Comparison of ENCODE assay signal across 18 mouse cellular contexts in the genomic region with DNA sequence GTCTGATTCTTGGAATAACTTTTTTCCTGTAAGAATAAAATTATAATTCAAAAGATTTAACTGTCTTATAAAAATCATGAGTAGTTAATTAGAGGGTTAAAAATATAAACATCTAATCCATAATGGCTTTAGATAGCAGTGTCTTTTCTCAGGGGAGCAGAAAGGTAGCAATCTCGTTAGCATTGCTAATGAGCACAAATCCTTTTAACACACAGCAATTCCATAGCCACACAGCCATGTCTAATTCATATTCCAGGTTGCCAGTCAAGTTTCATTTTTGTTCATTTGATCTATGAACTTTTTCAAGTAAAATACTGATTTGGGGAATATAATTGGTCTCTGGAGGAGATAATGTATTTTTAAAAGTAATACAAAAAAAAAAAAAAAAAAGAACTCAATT.
A peak's percentile ranks its signal among the peaks of the same experiment; 100 is the strongest.
DNase-seq lines count a peak whose midpoint lies in the region; ATAC-seq lines count a peak whose summit lies in the region.
"Had no signal": no experiment of that assay in that cellular context is flagged by ENCODE, and none has a peak within 500 bp of the region (broad histone marks: within the 10 kb centered on the region; RNA-seq: fewer than 3 reads in every experiment).

No protein-coding gene starts in this region.

- no peak overlapping the region for H3K4me2 ChIP-seq in forebrain, embryonic 16.5 days (ENCODE audit: low read length)
- H3K4me2 ChIP-seq in forebrain, embryonic 11.5 days (ENCODE audit: low read depth, low read length, severe bottlenecking): no peak overlapping the region
- H3K4me2 ChIP-seq in midbrain, embryonic 12.5 days (replicated peaks): no peak overlapping the region
- H3K4me2 ChIP-seq in midbrain, embryonic 11.5 days: no peak overlapping the region
- no peak overlapping the region for H3K4me2 ChIP-seq in midbrain, embryonic 15.5 days
- H3K4me2 ChIP-seq in midbrain, embryonic 16.5 days (ENCODE audit: low read length): no peak overlapping the region
- H3K4me2 ChIP-seq: embryonic facial prominence, embryonic 12.5 days; forebrain, embryonic 13.5 days had no signal

- H3K4me1 ChIP-seq in forebrain, embryonic 16.5 days (replicated peaks; ENCODE audit: control insufficient read depth, insufficient read depth, low read length): no peaks in the 10 kb centered on the region
- no peaks in the 10 kb centered on the region for H3K4me1 ChIP-seq in forebrain, embryonic 11.5 days (replicated peaks; ENCODE audit: control insufficient read depth, insufficient read depth, low read length)
- H3K4me1 ChIP-seq in midbrain, embryonic 12.5 days: no peaks in the 10 kb centered on the region
- H3K4me1 ChIP-seq in midbrain, embryonic 11.5 days (ENCODE audit: control insufficient read depth, insufficient read depth, low read length): no peaks in the 10 kb centered on the region
- H3K4me1 ChIP-seq in midbrain, embryonic 15.5 days: no peaks in the 10 kb centered on the region
- H3K4me1 ChIP-seq in midbrain, embryonic 16.5 days (ENCODE audit: control insufficient read depth, insufficient read depth, low read length): no peaks in the 10 kb centered on the region
- H3K4me1 ChIP-seq: embryonic facial prominence, embryonic 10.5 days; embryonic facial prominence, embryonic 12.5 days; forebrain, embryonic 13.5 days had no signal

- WGBS in forebrain, embryonic 16.5 days: 13% methylated on average over 1 of the region's 1 CpGs
- WGBS in forebrain, embryonic 11.5 days: 24% methylated on average over 1 of the region's 1 CpGs
- 36% methylated on average over 1 of the region's 1 CpGs for WGBS in midbrain, embryonic 12.5 days
- WGBS in midbrain, embryonic 11.5 days: 69% methylated on average over 1 of the region's 1 CpGs
- 38% methylated on average over 1 of the region's 1 CpGs for WGBS in midbrain, embryonic 15.5 days
- WGBS in midbrain, embryonic 16.5 days: 28% methylated on average over 1 of the region's 1 CpGs

- H3K4me3 ChIP-seq in forebrain, embryonic 16.5 days (replicated peaks; ENCODE audit: low read length): no peak overlapping the region
- no peak overlapping the region for H3K4me3 ChIP-seq in forebrain, embryonic 11.5 days (ENCODE audit: low read depth, low read length)
- H3K4me3 ChIP-seq in midbrain, embryonic 12.5 days: no peak overlapping the region
- H3K4me3 ChIP-seq in midbrain, embryonic 11.5 days (ENCODE audit: low read depth, low read length): no peak overlapping the region
- no peak overlapping the region for H3K4me3 ChIP-seq in midbrain, embryonic 15.5 days
- H3K4me3 ChIP-seq in midbrain, embryonic 16.5 days (ENCODE audit: low read depth, low read length): no peak overlapping the region
- H3K4me3 ChIP-seq: embryonic facial prominence, embryonic 10.5 days; embryonic facial prominence, embryonic 12.5 days; forebrain, embryonic 13.5 days had no signal

- H3K9me3 ChIP-seq in forebrain, embryonic 16.5 days (ENCODE audit: control insufficient read depth, low read length): no peaks in the 10 kb centered on the region
- no peaks in the 10 kb centered on the region for H3K9me3 ChIP-seq in forebrain, embryonic 11.5 days (ENCODE audit: control insufficient read depth, low read length)
- no peaks in the 10 kb centered on the region for H3K9me3 ChIP-seq in midbrain, embryonic 12.5 days
- no peaks in the 10 kb centered on the region for H3K9me3 ChIP-seq in midbrain, embryonic 11.5 days (ENCODE audit: control insufficient read depth, low read length)
- H3K9me3 ChIP-seq in midbrain, embryonic 15.5 days: no peaks in the 10 kb centered on the region
- H3K9me3 ChIP-seq in midbrain, embryonic 16.5 days (replicated peaks; ENCODE audit: control insufficient read depth, low read length, poor library complexity, severe bottlenecking): no peaks in the 10 kb centered on the region
- H3K9me3 ChIP-seq: embryonic facial prominence, embryonic 10.5 days; embryonic facial prominence, embryonic 12.5 days; forebrain, embryonic 13.5 days had no signal

- no peaks in the 10 kb centered on the region for H3K27me3 ChIP-seq in forebrain, embryonic 16.5 days (replicated peaks; ENCODE audit: control insufficient read depth, insufficient read depth, low read length)
- H3K27me3 ChIP-seq in forebrain, embryonic 11.5 days (ENCODE audit: control insufficient read depth, insufficient read depth, low read length): no peaks in the 10 kb centered on the region
- no peaks in the 10 kb centered on the region for H3K27me3 ChIP-seq in midbrain, embryonic 12.5 days
- no peaks in the 10 kb centered on the region for H3K27me3 ChIP-seq in midbrain, embryonic 11.5 days (ENCODE audit: control insufficient read depth, insufficient read depth, low read length)
- H3K27me3 ChIP-seq in midbrain, embryonic 15.5 days (replicated peaks): no peaks in the 10 kb centered on the region
- no peaks in the 10 kb centered on the region for H3K27me3 ChIP-seq in midbrain, embryonic 16.5 days (ENCODE audit: control insufficient read depth, insufficient read depth, low read depth, low read length)
- H3K27me3 ChIP-seq: embryonic facial prominence, embryonic 12.5 days; forebrain, embryonic 13.5 days had no signal

- DNase-seq in forebrain, embryonic 11.5 days (ENCODE audit: low spot score): no peak
- no peak for DNase-seq in midbrain, embryonic 11.5 days (ENCODE audit: low spot score, missing footprints)
- DNase-seq: adrenal gland, adult 2 months; adrenal gland, postnatal 10 days; adrenal gland, postnatal 25 days; cerebellum, adult 11-12 months; cerebellum, adult 2 months; cerebellum, adult 9-10 months; cerebellum, postnatal 10 days; cerebellum, postnatal 25 days had no signal

- ATAC-seq in forebrain, embryonic 16.5 days: 0 out of 2 replicates have a peak, but pooled peaks have one; percentile 61
- ATAC-seq in forebrain, embryonic 11.5 days (replicated peaks; ENCODE audit: low FRiP score): no peak
- ATAC-seq in midbrain, embryonic 12.5 days (ENCODE audit: low FRiP score, low read depth): peak; percentile 49; the same call in 1 of the 2 replicates
- no peak for ATAC-seq in midbrain, embryonic 11.5 days (ENCODE audit: low FRiP score)
- ATAC-seq in midbrain, embryonic 15.5 days (replicated peaks): peak; percentile 71
- ATAC-seq in midbrain, embryonic 16.5 days: no peak
- ATAC-seq in megakaryocyte-erythroid progenitor cell, adult 5-6 weeks (replicated peaks; ENCODE audit: low FRiP score, low TSS enrichment, poor library complexity, severe bottlenecking): no peak
- ATAC-seq: forebrain, embryonic 13.5 days had no signal

- H3K9ac ChIP-seq in forebrain, embryonic 16.5 days (replicated peaks; ENCODE audit: low read depth, low read length): no peak overlapping the region
- no peak overlapping the region for H3K9ac ChIP-seq in forebrain, embryonic 11.5 days (ENCODE audit: low read length)
- no peak overlapping the region for H3K9ac ChIP-seq in midbrain, embryonic 12.5 days (replicated peaks)
- no peak overlapping the region for H3K9ac ChIP-seq in midbrain, embryonic 11.5 days (ENCODE audit: low read length)
- H3K9ac ChIP-seq in midbrain, embryonic 15.5 days: no peak overlapping the region
- no peak overlapping the region for H3K9ac ChIP-seq in midbrain, embryonic 16.5 days (ENCODE audit: low read depth, low read length)
- H3K9ac ChIP-seq: embryonic facial prominence, embryonic 12.5 days; forebrain, embryonic 13.5 days had no signal

- no peaks in the 10 kb centered on the region for H3K36me3 ChIP-seq in forebrain, embryonic 16.5 days (ENCODE audit: control insufficient read depth, insufficient read depth)
- no peaks in the 10 kb centered on the region for H3K36me3 ChIP-seq in forebrain, embryonic 11.5 days (ENCODE audit: control insufficient read depth, insufficient read depth, low read length)
- H3K36me3 ChIP-seq in midbrain, embryonic 12.5 days: no peaks in the 10 kb centered on the region
- no peaks in the 10 kb centered on the region for H3K36me3 ChIP-seq in midbrain, embryonic 11.5 days (ENCODE audit: control insufficient read depth, insufficient read depth, low read length)
- no peaks in the 10 kb centered on the region for H3K36me3 ChIP-seq in midbrain, embryonic 15.5 days (replicated peaks)
- H3K36me3 ChIP-seq in midbrain, embryonic 16.5 days (ENCODE audit: control insufficient read depth, insufficient read depth, low read length): no peaks in the 10 kb centered on the region
- H3K36me3 ChIP-seq: embryonic facial prominence, embryonic 10.5 days; embryonic facial prominence, embryonic 12.5 days had no signal

- no peak overlapping the region for H3K27ac ChIP-seq in forebrain, embryonic 16.5 days (ENCODE audit: low read length)
- H3K27ac ChIP-seq in forebrain, embryonic 11.5 days (ENCODE audit: low read depth, low read length): no peak overlapping the region
- H3K27ac ChIP-seq in midbrain, embryonic 12.5 days (replicated peaks): no peak overlapping the region
- no peak overlapping the region for H3K27ac ChIP-seq in midbrain, embryonic 11.5 days (ENCODE audit: low read depth, low read length)
- no peak overlapping the region for H3K27ac ChIP-seq in midbrain, embryonic 15.5 days
- no peak overlapping the region for H3K27ac ChIP-seq in midbrain, embryonic 16.5 days (ENCODE audit: low read length)
- H3K27ac ChIP-seq: embryonic facial prominence, embryonic 10.5 days; embryonic facial prominence, embryonic 12.5 days; forebrain, embryonic 13.5 days had no signal

Comparison
In these comparisons a context has a peak if more than half of its experiments do, and no peak if none do; other contexts are left out.
1. ATAC-seq: peak in forebrain, embryonic 16.5 days (single experiment), midbrain, embryonic 12.5 days (single experiment) and midbrain, embryonic 15.5 days (single experiment); none in forebrain, embryonic 11.5 days (single experiment), midbrain, embryonic 11.5 days (single experiment), midbrain, embryonic 16.5 days (single experiment) and megakaryocyte-erythroid progenitor cell, adult 5-6 weeks (single experiment).